Mouse (Mus musculus): ENCODE measurements at regions not wholly inside any gene's neighbourhood (a gene's known extent, or its start where the extent isn't known, plus 50 kb on each side); places are given as distances from the start of the nearest gene placed in this dataset.
A peak's percentile ranks its signal among the peaks of the same experiment; 100 is the strongest.
"Not testable (repeated sequence)": the region's sequence is repeated elsewhere in the genome, so short reads cannot be mapped to it uniquely, and the experiment has no call there.

- peak; percentile 44 for DNase-seq (ENCODE audit: low read depth, low spot score)
Observed at GRCm38 (mm10) chr17:55036142-55036541, 409.0 kb upstream of the St6gal2 start.

- peak; percentile 84 for DNase-seq (ENCODE audit: low read depth, low spot score)
Observed at GRCm38 (mm10) chr17:55040216-55040615, 405.0 kb upstream of the St6gal2 start.

- DNase-seq (ENCODE audit: low read depth, low spot score): no peak
Observed at GRCm38 (mm10) chr17:55068420-55068819, 376.8 kb upstream of the St6gal2 start.

GRCm38 (mm10) chr17:55083357-55084099 is 361.7 kb upstream of the St6gal2 start:
- DNase-seq (ENCODE audit: low read depth, low spot score): no peak

GRCm38 (mm10) chr17:55090661-55091252 is 354.4 kb upstream of the St6gal2 start:
- no peak for DNase-seq (ENCODE audit: low read depth, low spot score)

- DNase-seq (ENCODE audit: low read depth, low spot score): no peak
Observed at GRCm38 (mm10) chr17:55103470-55103869, 341.7 kb upstream of the St6gal2 start.

GRCm38 (mm10) chr17:55124846-55125245 is 320.3 kb upstream of the St6gal2 start:
- DNase-seq (ENCODE audit: low read depth, low spot score): no peak

- not testable (repeated sequence) for DNase-seq (ENCODE audit: low read depth, low spot score)
Observed at GRCm38 (mm10) chr17:55130100-55130499, 315.1 kb upstream of the St6gal2 start.
